Mouse (Mus musculus) kidney, embryonic 14.5 days (tissue): Measurements from ENCODE around the gene Dynlt3. TPM values are rescaled to one million over a fixed set of nuclear protein-coding genes. Genes with fewer than 3 reads are reported as not detected.

ENCODE experiments used
- polyA plus RNA-seq: library from polyadenylated mRNA; unstranded; fragments of >200 nt; fragmentation: Nextera tagmentation; extraction: Ambion mirVana; gene quantifications from 2 replicates; pipeline ENCODE4 v1.2.1, GENCODE M21; 2014

Dynlt3 gene
- polyA plus RNA-seq, 1 experiment from 2014 or later = 48.2 TPM

Other genes starting within 250 kb of the Dynlt3 start
- 1.7 and 3.1 TPM in 2 replicates for gene Cybb, start 175.2 kb downstream of the Dynlt3 start, polyA plus RNA-seq
- gene H2al1o, start 90.6 kb downstream of the Dynlt3 start, polyA plus RNA-seq = not detected in 2 replicates
- gene Hypm, start 183.9 kb upstream of the Dynlt3 start, polyA plus RNA-seq = not detected in 2 replicates
- not detected in 2 replicates for gene H2al3, start 186.7 kb upstream of the Dynlt3 start, polyA plus RNA-seq
- 0.51 and 1.4 TPM in 2 replicates for gene Sytl5, start 222.6 kb upstream of the Dynlt3 start, polyA plus RNA-seq